Mouse (Mus musculus): ENCODE measurements around the gene Actb. TPM values are rescaled to one million over a fixed set of nuclear protein-coding genes. Genes with fewer than 3 reads are reported as not detected.

Actb gene
- polyA plus RNA-seq, 1 experiment from 2014 or later: 8,921 TPM

DNA sequence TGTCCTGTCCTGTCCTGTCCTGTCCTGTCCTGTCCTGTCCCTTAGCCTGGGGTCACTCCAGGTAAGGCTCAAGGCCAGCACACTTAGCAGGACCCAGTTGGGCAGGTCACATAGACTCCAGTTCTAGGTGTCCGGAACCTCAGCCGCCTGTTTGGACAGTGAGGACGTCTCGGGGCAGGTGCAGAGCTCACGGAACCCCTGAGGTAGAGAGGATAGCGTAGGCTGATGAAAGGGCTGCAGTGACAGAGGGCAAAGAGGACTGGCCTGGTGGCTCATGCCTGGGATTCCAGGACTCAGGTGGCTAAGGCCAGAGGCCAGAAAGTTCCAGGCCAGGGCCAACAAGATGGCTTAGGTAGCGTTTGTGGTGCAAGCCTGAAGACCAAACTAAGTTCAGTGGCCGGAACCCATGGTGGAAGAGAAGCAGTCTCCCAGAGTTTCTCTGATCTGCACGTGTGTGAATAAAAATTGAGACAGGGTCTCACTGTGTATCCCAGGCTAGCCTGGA, 24.7 kb upstream of the Actb start:
- no peak for DNase-seq (ENCODE audit: low spot score)
- Histone ChIP-seq H3K27ac (peak overlapping the region; percentile 74), H3K27me3 (ENCODE audit: insufficient read depth, poor library complexity, severe bottlenecking) (no peaks in the 10 kb centered on the region), H3K4me3 (no peak overlapping the region), H3K4me1 (peaks cover 57% of the 10 kb centered on the region), H3K36me3 (no peaks in the 10 kb centered on the region), H3K9me3 (no peaks in the 10 kb centered on the region)
- 78% methylated on average over 9 of the region's 9 CpGs for WGBS

DNA sequence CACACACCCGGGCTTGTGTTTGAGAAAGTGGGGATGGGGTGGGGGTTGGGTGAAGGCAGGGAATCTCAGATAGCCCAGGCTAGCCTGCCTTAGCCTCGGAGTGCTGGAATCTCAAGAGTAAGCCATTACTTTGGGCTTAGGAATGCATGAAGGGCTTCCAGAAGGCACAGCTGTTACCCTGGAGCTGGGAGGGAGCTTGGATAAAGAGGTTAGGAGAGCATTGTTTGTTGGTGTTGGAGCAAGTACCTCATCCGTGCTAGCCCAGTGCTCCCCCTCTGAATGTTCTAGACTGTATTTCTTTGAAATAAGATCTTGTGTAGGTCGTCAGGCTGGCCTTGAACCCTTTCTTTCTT, 22.8 kb upstream of the Actb start:
- Histone ChIP-seq H3K4me1 (peaks cover 64% of the 10 kb centered on the region), H3K27me3 (ENCODE audit: insufficient read depth, poor library complexity, severe bottlenecking) (no peaks in the 10 kb centered on the region), H3K27ac (peak overlapping the region; percentile 98), H3K9me3 (no peaks in the 10 kb centered on the region), H3K4me3 (peak overlapping the region; percentile 71), H3K36me3 (no peaks in the 10 kb centered on the region)
- 13% methylated on average over 4 of the region's 4 CpGs for WGBS
- no peak for DNase-seq (ENCODE audit: low spot score)

DNA sequence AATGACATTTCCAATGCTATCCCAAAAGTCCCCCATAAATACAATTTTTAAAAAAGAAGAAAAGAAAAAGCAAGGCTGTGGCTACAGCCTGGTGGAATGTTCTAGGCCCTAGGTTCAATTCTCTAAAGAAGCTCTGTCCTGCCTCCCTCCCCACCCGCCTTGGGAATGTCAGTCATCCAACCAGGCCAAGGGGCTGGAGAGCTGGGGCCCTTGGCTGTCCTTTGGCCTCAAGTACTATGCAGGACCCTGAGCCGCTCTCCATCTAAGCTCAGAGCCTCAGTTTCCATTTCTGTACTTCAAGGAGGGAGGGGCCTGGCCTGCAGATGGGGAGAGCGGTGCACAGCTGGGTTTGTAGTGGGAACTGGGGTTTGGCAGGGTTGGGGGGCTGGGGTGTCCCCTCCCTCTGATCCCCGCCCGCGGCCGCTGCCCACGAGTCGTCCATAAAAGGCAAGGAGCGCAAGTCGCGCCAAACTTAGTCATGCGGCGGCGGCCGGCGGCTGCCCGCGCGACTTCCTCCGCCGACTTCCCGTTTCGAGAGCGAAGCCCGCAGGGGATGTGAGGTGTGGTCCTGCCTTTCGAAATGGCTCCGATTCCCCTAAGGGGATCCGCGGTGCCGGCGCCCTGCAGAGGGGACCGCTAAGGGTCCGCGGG, 22.3 kb upstream of the Actb start:
- WGBS: 1% methylated on average over 35 of the region's 35 CpGs
- H3K9me3 ChIP-seq: no peaks in the 10 kb centered on the region
- DNase-seq (ENCODE audit: low spot score): peak; percentile 93
- peaks cover 67% of the 10 kb centered on the region for H3K4me1 ChIP-seq
- no peaks in the 10 kb centered on the region for H3K36me3 ChIP-seq
- H3K4me3 ChIP-seq: peak overlapping the region; percentile 71
- peak overlapping the region; percentile 98 for H3K27ac ChIP-seq
- H3K27me3 ChIP-seq (ENCODE audit: insufficient read depth, poor library complexity, severe bottlenecking): no peaks in the 10 kb centered on the region

GRCm38 (mm10) chr5:142927341-142927930, 20.9 kb upstream of the Actb start:
- no peaks in the 10 kb centered on the region for H3K9me3 ChIP-seq
- WGBS: 88% methylated on average over 12 of the region's 12 CpGs
- H3K36me3 ChIP-seq: no peaks in the 10 kb centered on the region
- peak overlapping the region; percentile 46; the same call in 1 of the 2 replicates for H3K4me3 ChIP-seq
- H3K27me3 ChIP-seq (ENCODE audit: insufficient read depth, poor library complexity, severe bottlenecking): no peaks in the 10 kb centered on the region
- peaks cover 70% of the 10 kb centered on the region for H3K4me1 ChIP-seq
- DNase-seq (ENCODE audit: low spot score): no peak
- H3K27ac ChIP-seq: peak overlapping the region; percentile 95

- Histone ChIP-seq H3K36me3 (no peaks in the 10 kb centered on the region), H3K9me3 (no peaks in the 10 kb centered on the region), H3K27me3 (ENCODE audit: insufficient read depth, poor library complexity, severe bottlenecking) (no peaks in the 10 kb centered on the region), H3K4me1 (peaks cover 70% of the 10 kb centered on the region), H3K4me3 (peak overlapping the region; percentile 46), H3K27ac (peak overlapping the region; percentile 95)
- no peak for DNase-seq (ENCODE audit: low spot score)
- 22% methylated on average over 3 of the region's 3 CpGs for WGBS
Measured at GRCm38 (mm10) chr5:142926940-142927228, 20.3 kb upstream of the Actb start.

DNA sequence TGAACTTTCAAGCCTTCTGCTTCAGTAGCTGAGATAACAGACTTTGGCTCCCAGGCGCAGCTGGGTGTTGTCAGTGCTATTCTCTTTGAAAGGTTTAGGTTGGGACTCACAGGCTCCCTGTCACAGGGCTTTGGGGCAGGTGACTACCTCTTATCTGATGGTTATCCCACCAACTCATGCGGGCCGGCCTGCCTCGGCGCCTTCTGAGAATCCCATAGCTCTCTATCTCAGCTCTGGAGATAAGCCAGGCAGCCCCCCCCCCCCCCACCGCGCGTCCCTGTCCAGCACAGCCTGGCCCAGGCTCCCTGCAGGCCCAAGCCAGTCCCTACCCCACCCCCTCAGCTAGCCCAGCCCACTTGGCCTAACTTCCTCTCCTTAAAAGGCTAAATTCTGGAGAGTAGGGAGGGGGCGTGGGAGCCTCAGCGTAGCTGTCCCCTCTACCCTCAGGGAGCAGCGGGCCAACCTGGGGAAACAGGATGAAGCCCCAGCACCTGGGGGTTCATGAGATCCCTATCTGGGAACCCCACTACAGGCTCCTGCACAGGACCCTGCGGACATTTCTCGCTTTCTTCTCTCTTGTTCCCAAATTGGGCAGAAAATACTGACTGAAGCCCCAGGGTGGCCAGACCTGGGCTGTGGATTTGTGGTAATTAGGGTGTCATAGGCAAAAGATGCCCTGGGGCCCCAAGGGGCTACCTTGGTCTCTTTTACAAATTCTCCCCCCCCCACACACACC, 19.8 kb upstream of the Actb start:
- WGBS: 3% methylated on average over 13 of the region's 13 CpGs
- Histone ChIP-seq H3K4me1 (peaks cover 71% of the 10 kb centered on the region), H3K27ac (peak overlapping the region; percentile 95), H3K4me3 (peak overlapping the region; percentile 46), H3K9me3 (no peaks in the 10 kb centered on the region), H3K27me3 (ENCODE audit: insufficient read depth, poor library complexity, severe bottlenecking) (no peaks in the 10 kb centered on the region), H3K36me3 (no peaks in the 10 kb centered on the region)
- DNase-seq (ENCODE audit: low spot score): peak; percentile 94

GRCm38 (mm10) chr5:142924336-142924959, 17.9 kb upstream of the Actb start:
- no peak for DNase-seq (ENCODE audit: low spot score)
- no peaks in the 10 kb centered on the region for H3K9me3 ChIP-seq
- H3K27me3 ChIP-seq (ENCODE audit: insufficient read depth, poor library complexity, severe bottlenecking): no peaks in the 10 kb centered on the region
- peak overlapping the region; percentile 95 for H3K27ac ChIP-seq
- H3K36me3 ChIP-seq: no peaks in the 10 kb centered on the region
- H3K4me1 ChIP-seq: peaks cover 73% of the 10 kb centered on the region
- 74% methylated on average over 12 of the region's 12 CpGs for WGBS
- H3K4me3 ChIP-seq: no peak overlapping the region

DNA sequence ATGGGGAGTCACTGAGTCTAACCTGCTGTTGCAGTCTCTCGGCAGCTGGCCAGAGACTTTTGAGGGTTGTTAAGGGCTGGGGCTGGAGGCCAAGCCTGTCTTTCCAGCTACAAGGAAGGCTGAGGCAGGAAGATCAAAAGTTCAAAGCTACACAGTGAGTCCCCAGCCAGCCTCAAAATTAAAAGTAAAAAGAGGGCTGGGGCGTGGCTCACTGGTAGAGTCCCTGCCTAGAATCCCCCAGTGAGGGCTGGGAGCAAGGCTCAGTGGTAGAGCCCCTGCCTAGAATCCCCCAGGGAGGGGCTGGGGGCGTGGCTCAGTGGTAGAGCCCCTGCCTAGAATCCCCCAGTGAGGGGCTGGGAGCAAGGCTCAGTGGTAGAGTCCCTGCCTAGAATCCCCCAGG, 17.2 kb upstream of the Actb start:
- DNase-seq (ENCODE audit: low spot score): no peak
- Histone ChIP-seq H3K9me3 (no peaks in the 10 kb centered on the region), H3K4me1 (peaks cover 66% of the 10 kb centered on the region), H3K27ac (no peak overlapping the region), H3K27me3 (ENCODE audit: insufficient read depth, poor library complexity, severe bottlenecking) (no peaks in the 10 kb centered on the region), H3K36me3 (no peaks in the 10 kb centered on the region), H3K4me3 (no peak overlapping the region)
- 80% methylated on average over 3 of the region's 3 CpGs for WGBS

GRCm38 (mm10) chr5:142922251-142922650, 15.7 kb upstream of the Actb start:
- peaks cover 56% of the 10 kb centered on the region for H3K4me1 ChIP-seq

GRCm38 (mm10) chr5:142921074-142921459, 14.5 kb upstream of the Actb start:
- Histone ChIP-seq H3K27ac (peak overlapping the region; percentile 76), H3K36me3 (no peaks in the 10 kb centered on the region), H3K4me3 (no peak overlapping the region), H3K4me1 (peaks cover 48% of the 10 kb centered on the region), H3K27me3 (ENCODE audit: insufficient read depth, poor library complexity, severe bottlenecking) (no peaks in the 10 kb centered on the region), H3K9me3 (no peaks in the 10 kb centered on the region)
- peak; percentile 75 for DNase-seq (ENCODE audit: low spot score)
- WGBS: 54% methylated on average over 6 of the region's 6 CpGs

More at GRCm38 (mm10) chr5:142922251-142922650, 15.7 kb upstream of the Actb start:
- Histone ChIP-seq H3K9me3 (no peaks in the 10 kb centered on the region), H3K27me3 (ENCODE audit: insufficient read depth, poor library complexity, severe bottlenecking) (no peaks in the 10 kb centered on the region), H3K36me3 (no peaks in the 10 kb centered on the region), H3K4me3 (no peak overlapping the region), H3K27ac (peak overlapping the region; percentile 76; the same call in 1 of the 2 replicates)
- DNase-seq (ENCODE audit: low spot score): no peak
- 87% methylated on average over 5 of the region's 5 CpGs for WGBS

DNA sequence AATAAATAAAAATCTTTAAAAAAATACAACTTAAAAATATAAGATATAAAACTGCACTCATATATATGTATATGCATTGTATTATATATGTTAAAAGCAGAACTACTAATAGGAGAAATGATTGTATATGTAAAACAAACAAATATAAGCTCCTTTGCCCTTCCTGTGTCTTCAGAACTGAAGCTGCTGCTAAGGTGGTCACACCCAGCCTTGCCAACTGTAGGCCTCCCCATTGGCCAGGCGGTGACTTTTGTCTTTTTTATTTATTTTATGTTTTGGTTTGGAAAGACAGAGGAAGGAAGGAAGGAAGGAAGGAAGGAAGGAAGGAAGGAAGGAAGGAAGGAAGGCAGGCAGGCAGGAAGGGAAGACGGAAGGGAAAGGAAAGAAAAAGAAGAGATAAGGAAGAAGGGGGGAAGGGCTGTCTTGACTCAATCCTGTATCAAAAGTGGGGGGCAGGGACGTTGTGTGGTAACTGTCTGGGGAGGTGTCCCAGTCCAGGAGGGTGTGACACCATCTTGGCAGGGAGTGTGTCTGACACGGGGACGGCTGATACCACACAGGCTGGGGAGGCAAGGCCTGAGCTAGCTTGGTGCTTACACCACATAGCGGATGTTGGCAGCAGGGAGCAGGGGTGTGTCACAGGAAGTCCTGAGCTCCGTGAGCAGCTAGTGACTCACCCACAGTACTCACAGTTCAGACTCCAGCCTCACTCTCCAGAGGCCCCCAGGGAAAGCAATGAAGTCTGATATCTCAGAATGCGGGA, 13.9 kb upstream of the Actb start:
- Histone ChIP-seq H3K9me3 (no peaks in the 10 kb centered on the region), H3K27me3 (ENCODE audit: insufficient read depth, poor library complexity, severe bottlenecking) (no peaks in the 10 kb centered on the region), H3K4me1 (peaks cover 42% of the 10 kb centered on the region), H3K4me3 (no peak overlapping the region), H3K27ac (peak overlapping the region; percentile 76), H3K36me3 (no peaks in the 10 kb centered on the region)
- 26% methylated on average over 8 of the region's 8 CpGs for WGBS
- peak; percentile 95 for DNase-seq (ENCODE audit: low spot score)

DNA sequence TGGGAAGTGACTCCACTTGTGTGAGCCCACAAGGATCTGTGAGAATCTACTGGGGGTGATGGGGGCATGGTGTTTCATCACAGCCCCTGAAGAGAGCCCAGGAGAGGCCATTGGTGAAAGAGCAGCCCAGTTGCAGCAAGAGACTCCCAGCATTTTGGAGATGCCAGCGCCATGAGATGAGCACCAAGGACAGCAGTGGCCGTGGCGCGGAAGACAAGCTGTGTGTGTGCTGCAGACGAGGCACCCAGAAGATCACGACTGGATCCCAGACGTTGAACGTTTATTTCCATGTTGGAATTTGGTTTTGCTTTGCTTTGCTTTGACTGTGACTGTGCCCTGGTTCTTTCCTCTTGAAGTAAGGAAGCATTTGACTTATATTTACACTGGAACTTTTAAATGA, 10.8 kb upstream of the Actb start:
- peak; percentile 64 for DNase-seq (ENCODE audit: low spot score)
- Histone ChIP-seq H3K9me3 (no peaks in the 10 kb centered on the region), H3K4me1 (peaks cover 28% of the 10 kb centered on the region), H3K27me3 (ENCODE audit: insufficient read depth, poor library complexity, severe bottlenecking) (no peaks in the 10 kb centered on the region), H3K27ac (no peak overlapping the region), H3K4me3 (no peak overlapping the region), H3K36me3 (no peaks in the 10 kb centered on the region)
- 91% methylated on average over 8 of the region's 8 CpGs for WGBS

Data from heart, embryonic 10.5 days (tissue).